Mouse (Mus musculus) frontal cortex, adult (tissue): ENCODE measurements around the gene Whrn.

Experiments used
- ATAC-seq: cut with Nextera tagmentation; 2 replicates; pipeline ENCODE4 v1.9.2; 2017; ENCODE audit warnings: mild to moderate bottlenecking, moderate library complexity, mixed read lengths; ENCODE audit not compliant: low TSS enrichment

The Whrn gene

DNA sequence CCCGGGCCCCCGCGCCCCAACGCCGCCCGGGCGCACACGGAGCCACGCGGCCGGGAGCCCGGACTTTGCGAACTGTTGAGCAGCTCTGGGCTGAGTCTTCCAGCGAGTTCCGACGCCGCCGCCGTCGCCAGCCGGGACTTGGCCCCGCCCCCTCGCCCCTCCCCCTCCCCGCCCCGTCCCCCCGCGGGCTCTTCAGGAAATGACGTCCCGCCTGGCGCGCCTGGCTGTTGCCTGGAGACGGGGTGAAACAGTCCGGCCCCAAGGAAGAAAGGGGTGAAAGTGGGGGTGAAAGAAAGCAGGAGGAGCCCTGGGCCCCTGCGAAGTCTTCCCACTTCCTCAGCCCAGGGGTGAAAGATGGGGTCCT lies at the start of gene Whrn:
Whrn (minus strand) TSS at position 77 of the 364 bp plus-strand sequence.
- peak; percentile 45 for ATAC-seq

GRCm38 (mm10) chr4:63545231-63545958 lies 49.6 kb upstream of the Whrn start:
- no peak; the same call in 1 of the 2 replicates for ATAC-seq

GRCm38 (mm10) chr4:63544494-63545230 lies 48.9 kb upstream of the Whrn start, which contains the start of gene Atp6v1g1:
Gene Atp6v1g1 (plus strand): TSS chr4:63544772.
- peak; percentile 92 for ATAC-seq

- peak; percentile 45 for ATAC-seq
Observed at GRCm38 (mm10) chr4:63543746-63544493, 48.1 kb upstream of the Whrn start.

GRCm38 (mm10) chr4:63542209-63542608 lies 46.4 kb upstream of the Whrn start:
- no peak for ATAC-seq

- peak; percentile 36; the same call in 1 of the 2 replicates for ATAC-seq
Observed at GRCm38 (mm10) chr4:63537602-63538001, 41.8 kb upstream of the Whrn start.

DNA sequence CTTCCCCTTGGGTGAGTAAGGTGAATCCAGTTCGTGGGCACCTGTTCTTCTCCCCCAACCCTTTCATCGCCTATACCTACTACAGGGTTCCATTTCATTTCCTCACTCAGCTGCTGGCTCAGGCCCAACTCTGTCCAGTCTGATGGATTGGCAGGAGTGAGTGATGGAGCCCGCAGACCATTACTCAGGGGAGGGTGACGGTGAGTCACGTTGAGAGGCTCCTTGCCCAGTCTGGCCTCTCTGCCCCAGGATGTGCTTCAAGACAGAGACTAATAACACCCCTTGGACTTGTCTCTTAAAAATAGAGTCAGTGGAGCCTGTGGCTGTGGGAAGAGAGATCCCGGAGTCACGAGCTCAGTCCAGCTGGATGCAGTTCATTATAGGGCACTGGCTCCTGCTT lies 34.6 kb upstream of the Whrn start:
- no peak for ATAC-seq

- ATAC-seq, result peak; percentile 94
Observed at GRCm38 (mm10) chr4:63528946-63529345, 33.2 kb upstream of the Whrn start.

DNA sequence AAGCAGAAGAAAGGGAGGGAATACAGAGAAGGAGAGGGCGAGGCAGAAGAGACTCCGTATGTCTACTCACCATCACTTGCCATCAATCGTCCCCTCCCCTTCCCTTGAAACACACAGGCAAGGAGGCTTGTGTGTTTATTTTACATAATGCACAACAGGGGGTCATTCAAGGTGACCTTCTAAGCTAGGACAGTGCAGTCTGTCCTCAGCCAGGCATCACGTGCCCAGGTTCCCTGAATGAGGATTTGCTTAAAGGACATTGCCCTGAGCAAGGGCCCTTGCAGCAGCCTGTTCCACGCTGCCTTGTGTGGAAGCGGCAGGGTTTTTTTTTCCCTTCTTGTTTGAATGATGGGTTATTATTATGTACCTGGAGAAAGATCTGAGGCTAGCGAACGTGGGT lies 29.7 kb upstream of the Whrn start:
- no peak for ATAC-seq

DNA sequence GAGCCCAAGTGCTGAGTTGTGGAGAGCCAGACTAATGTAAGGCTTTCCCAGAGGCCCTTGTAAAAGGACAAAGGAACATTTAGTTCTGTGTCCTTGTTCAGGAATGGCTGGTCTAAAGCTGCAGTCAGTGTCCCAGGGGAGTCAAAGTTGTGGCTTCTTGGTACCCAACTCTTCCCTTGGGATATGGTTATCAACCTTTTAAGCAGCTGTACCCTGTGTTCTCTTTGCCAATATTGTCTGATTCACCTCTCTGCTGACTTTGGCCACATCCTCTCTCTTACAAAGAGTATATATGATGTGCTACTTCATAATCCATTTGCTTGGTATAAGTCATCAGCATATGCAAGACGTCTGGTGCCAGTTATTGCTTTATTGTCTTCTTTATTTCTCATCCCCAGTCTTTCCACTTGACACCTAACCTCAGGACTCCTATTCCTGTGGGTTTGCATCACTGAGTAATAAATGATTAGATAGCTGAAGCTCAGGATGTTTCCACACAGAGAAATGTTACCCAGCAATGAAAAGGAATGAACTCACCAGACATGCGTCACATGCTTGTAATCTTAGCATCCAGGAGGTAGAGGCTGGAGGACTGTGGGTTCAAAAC lies 26.1 kb upstream of the Whrn start:
- no peak for ATAC-seq

DNA sequence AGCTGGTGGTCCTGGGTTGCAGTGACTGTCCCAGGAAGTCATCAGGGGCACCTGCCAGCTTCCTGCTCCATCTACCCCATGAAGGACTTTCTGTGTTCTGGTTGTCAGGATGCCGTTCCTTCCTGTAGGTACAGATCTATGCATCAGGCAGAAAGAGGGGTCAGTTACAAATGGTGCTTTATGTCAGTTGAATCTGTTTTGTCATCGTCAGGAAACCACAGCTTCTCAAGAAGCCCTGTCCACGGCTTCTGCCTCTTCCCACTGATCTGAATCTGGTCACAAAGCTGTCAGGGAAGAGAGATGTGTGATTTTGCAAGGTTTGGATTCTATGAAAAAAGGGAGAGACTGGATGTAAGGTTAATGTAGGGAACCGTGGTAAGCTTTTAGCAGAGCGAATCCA lies 19.2 kb upstream of the Whrn start:
- ATAC-seq, result no peak

DNA sequence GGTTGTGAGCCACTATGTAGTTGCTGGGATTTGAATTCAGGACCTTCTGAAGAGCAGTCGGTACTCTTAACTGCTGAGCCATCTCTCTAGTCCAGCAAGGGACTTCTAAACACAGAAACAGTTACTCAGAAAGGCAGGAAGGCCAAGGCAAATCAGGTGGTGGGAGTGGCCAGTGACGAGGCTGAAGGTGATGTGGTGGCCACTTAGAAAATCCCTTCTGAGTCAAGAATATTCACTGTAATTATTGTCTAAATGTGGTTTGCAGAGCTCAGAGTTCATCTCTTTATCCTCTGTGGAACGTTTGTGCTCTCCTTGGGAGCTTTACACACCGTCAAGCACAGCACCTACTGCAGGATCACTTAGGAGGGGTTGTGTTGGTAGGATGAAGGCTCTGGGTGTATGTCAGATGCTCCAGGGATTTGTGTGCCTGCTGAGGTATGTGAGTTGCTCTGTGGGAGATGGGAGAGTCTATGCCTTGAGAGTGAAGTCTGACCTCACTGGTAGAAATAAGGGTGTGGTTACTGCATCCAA lies 18.7 kb upstream of the Whrn start:
- ATAC-seq, result no peak

GRCm38 (mm10) chr4:63512921-63513320 lies 17.1 kb upstream of the Whrn start:
- no peak for ATAC-seq

GRCm38 (mm10) chr4:63508232-63508631 lies 12.4 kb upstream of the Whrn start:
- peak; percentile 76 for ATAC-seq

DNA sequence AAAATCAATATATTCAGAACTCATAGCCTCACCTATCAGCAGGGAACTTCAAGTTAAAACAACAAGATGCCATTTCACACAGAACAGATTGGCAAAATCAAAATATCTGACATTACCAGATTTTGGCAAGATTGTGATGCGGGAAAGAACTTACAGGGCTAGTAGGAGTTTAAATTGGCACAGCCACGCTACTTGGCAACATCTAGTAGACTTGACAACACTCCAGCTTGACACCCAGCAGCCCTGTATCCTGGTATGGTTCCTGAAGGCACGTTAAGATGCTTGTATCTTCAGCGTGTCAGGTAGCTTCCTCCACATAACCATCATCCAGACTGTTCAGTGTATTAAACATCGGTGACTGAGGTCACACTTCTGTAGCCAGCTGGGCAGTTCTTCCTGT lies 11.7 kb upstream of the Whrn start:
- peak; percentile 78 for ATAC-seq

DNA sequence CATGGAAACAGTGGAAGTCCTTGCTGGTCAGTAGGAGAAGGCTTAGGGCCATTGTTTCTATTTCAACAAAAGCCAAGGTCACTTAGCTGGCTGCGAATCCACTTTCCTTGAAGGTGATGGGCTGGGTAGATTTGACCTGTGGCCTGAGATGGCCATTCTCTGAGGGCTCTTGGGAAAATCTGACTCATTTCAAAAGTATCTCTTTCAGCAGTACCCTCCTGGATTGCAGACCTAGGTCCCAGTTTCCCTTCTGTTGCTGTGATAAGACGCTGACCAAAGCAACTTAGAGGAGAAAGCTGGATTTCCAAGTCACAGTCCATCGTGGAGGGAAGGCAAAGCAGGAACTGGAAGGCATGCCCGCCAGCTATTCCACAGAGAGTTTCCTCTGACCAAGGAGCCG lies 8.2 kb upstream of the Whrn start:
- ATAC-seq, result no peak

GRCm38 (mm10) chr4:63501050-63501449 lies 5.3 kb upstream of the Whrn start:
- no peak for ATAC-seq

DNA sequence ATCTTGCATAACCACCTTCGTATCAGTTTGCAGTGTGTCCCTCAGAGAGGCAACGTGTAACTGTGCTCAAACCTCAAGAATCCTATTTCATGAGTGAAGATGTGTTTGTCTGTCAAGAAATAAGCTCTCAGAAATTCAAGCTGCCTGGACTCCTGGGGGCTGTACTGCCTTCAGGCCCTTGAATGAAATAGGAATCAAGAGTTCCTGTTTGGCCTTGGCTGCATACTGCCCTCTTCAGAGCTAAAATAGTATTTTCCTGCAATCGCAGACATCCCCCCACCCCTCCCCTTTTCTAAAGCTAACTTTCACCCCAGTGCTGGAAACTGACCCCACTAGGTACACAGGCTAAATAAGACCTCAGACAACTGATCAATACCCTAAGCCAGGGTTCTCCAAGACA lies 2.6 kb upstream of the Whrn start:
- ATAC-seq, result no peak

DNA sequence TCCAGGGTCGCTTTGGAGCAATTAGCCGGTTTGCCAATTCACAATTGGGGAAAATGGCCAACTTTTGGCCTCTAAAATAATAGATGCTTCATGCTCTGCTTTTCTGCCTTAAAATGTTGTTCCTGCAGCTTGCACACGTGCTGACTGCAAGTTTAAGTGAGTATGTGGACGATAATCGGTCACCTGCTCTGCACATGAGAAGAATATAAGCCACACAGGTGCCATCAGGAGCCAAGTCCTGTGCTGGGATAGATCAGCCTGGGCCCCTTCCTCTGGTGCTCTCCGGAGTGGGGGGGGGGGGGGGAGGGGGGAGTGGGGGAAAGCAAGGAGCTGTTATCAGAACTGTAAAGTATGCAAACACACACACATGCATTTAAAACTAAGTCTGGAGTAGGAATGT lies 521 bp upstream of the Whrn start:
- ATAC-seq, result no peak

- peak; percentile 35 for ATAC-seq
Observed at GRCm38 (mm10) chr4:63494967-63495914, 550 bp downstream of the Whrn start.
